ENCODE assay signal across 8 mouse cellular contexts in genomic region chr11:106158081-106158929, GRCm38 (mm10). TPM values are rescaled to one million over a fixed set of nuclear protein-coding genes. Genes with fewer than 3 reads are reported as not detected.
DNase-seq lines count a peak whose midpoint lies in the region; ATAC-seq and TF ChIP-seq lines count a peak whose summit lies in the region.

No protein-coding gene starts in this region.

- TF ChIP-seq POLR2A in heart, adult 2 months (IDR thresholded peaks at IDR 0.05; ENCODE audit: insufficient read depth, low read depth, low read length): no peak

- H3K4me2 ChIP-seq in forebrain, embryonic 13.5 days: peak overlapping the region; percentile 97

- ATAC-seq in forebrain, embryonic 13.5 days: no peak
- peak; percentile 45 for ATAC-seq in megakaryocyte progenitor cell, adult 5-6 weeks (replicated peaks; ENCODE audit: poor library complexity)

- peaks cover 3% of the 10 kb centered on the region for H3K4me1 ChIP-seq in heart, adult 2 months (ENCODE audit: control insufficient read depth, insufficient read depth, low read length)
- H3K4me1 ChIP-seq in ES-E14 (ENCODE audit: control insufficient read depth in 2 of 2, insufficient read depth in 2 of 2, low read length in 2 of 2, poor library complexity in 1 of 2): peaks cover 0 to 15% of the 10 kb centered on the region in 2 experiments; a peak in 2 of 4 replicates
- peaks cover 38% of the 10 kb centered on the region for H3K4me1 ChIP-seq in forebrain, embryonic 13.5 days

- peak; percentile 58 for TF ChIP-seq CTCF in heart, adult 2 months (IDR thresholded peaks at IDR 0.05)

- peak overlapping the region; percentile 28 for H3K9ac ChIP-seq in heart, adult 2 months (ENCODE audit: low read depth, low read length)
- no peak overlapping the region for H3K9ac ChIP-seq in ES-E14 (ENCODE audit: insufficient read depth, low read depth, low read length, poor library complexity, severe bottlenecking)
- peak overlapping the region; percentile 97 for H3K9ac ChIP-seq in forebrain, embryonic 13.5 days

- no peak overlapping the region for H3K27ac ChIP-seq in heart, adult 2 months
- H3K27ac ChIP-seq in ES-E14 (ENCODE audit: insufficient read depth, low read depth, low read length, poor library complexity, severe bottlenecking): no peak overlapping the region
- H3K27ac ChIP-seq in forebrain, embryonic 13.5 days: peak overlapping the region; percentile 99

- intact Hi-C loops in heart, adult 2 months (cut with DNase I): no loop called here

- H3K36me3 ChIP-seq in heart, adult 2 months (ENCODE audit: control insufficient read depth, insufficient read depth, low read length): no peaks in the 10 kb centered on the region
- peaks cover 22% of the 10 kb centered on the region; the same call in 1 of the 2 replicates for H3K36me3 ChIP-seq in ES-E14 (ENCODE audit: control insufficient read depth, insufficient read depth, low read length, poor library complexity, severe bottlenecking)
- H3K36me3 ChIP-seq in forebrain, embryonic 13.5 days (ENCODE audit: poor library complexity, severe bottlenecking): peaks cover 61% of the 10 kb centered on the region

- no peak for TF ChIP-seq EP300 in heart, adult 2 months (IDR thresholded peaks at IDR 0.05; ENCODE audit: insufficient read depth, low read depth, low read length)

- in situ Hi-C loops in ES-E14 (cut with MboI; ENCODE audit: low sequenced_read_pairs in 2 of 2, unreplicated experiment in 2 of 2): no loop called here

- H3K79me2 ChIP-seq in heart, adult 2 months (replicated peaks; ENCODE audit: control insufficient read depth, insufficient read depth, low read length): no peaks in the 10 kb centered on the region

- no peaks in the 10 kb centered on the region for H3K27me3 ChIP-seq in heart, adult 2 months (ENCODE audit: control insufficient read depth, insufficient read depth, low read length)
- H3K27me3 ChIP-seq in forebrain, embryonic 13.5 days: no peaks in the 10 kb centered on the region

- H3K9me3 ChIP-seq in ES-E14 (ENCODE audit: control insufficient read depth, insufficient read depth, low read depth, low read length): no peaks in the 10 kb centered on the region
- no peaks in the 10 kb centered on the region for H3K9me3 ChIP-seq in forebrain, embryonic 13.5 days (replicated peaks)

- no peak overlapping the region for H3K4me3 ChIP-seq in heart, adult 2 months
- peak overlapping the region; percentile 93 to 100; a peak in 2 of 4 replicates for H3K4me3 ChIP-seq in ES-E14 (ENCODE audit: insufficient read depth in 1 of 2, low read depth in 1 of 2, low read length in 2 of 2, poor library complexity in 1 of 2, severe bottlenecking in 1 of 2)
- H3K4me3 ChIP-seq in forebrain, embryonic 13.5 days: peak overlapping the region; percentile 85

- DNase-seq in heart, adult 2 months: no peak
- no peak for DNase-seq in heart, adult 9 months (ENCODE audit: low spot score in 2 of 2)
- no peak for DNase-seq in ES-E14 (ENCODE audit: low read depth, low spot score)
- peak; percentile 31 for DNase-seq in kidney, postnatal 14 days
- DNase-seq in thymus, adult 18-20 months: peak; percentile 55 to 77
- DNase-seq in frontal cortex, postnatal 36 days (ENCODE audit: low spot score in 2 of 2): no peak

- whole genome bisulfite sequencing in heart, adult 2 months: 49% methylated on average over 14 of the region's 14 CpGs
- WGBS in forebrain, embryonic 13.5 days: 54% methylated on average over 14 of the region's 14 CpGs

TF ChIP-seq in ES-E14, 5 proteins besides CTCF, POLR2A, EP300 and RAD21:
- TF ChIP-seq CHD2 (IDR thresholded peaks at IDR 0.05; ENCODE audit: low read depth, low read length) (no peak), HCFC1 (IDR thresholded peaks at IDR 0.05; ENCODE audit: borderline replicate concordance, insufficient read depth, low read length) (no peak), ZC3H11A (IDR thresholded peaks at IDR 0.05; ENCODE audit: borderline replicate concordance, low read depth, low read length) (no peak), ZNF384 (IDR thresholded peaks at IDR 0.05; ENCODE audit: low read depth, low read length) (no peak), MAFK (IDR thresholded peaks at IDR 0.05; ENCODE audit: insufficient read depth, low read depth, low read length) (no peak)

RNA-seq across cellular contexts. Expression of gene Gm10840, which starts 2.3 kb away (rescaled TPM):
- total RNA-seq in heart, adult 2 months (2021): not detected
- not detected in 2 replicates for polyA plus RNA-seq in heart, adult 2 months (2012; rRNA removed)
- not detected in 2 replicates for total RNA-seq in ES-E14 (2012; rRNA removed)
- not detected in 2 replicates for polyA plus RNA-seq in forebrain, embryonic 13.5 days (2015; fragmentation: Nextera tagmentation; extraction: Ambion mirVana)
- total RNA-seq in megakaryocyte progenitor cell, adult 5-6 weeks (2015): 2.6 and 4.4 TPM in 2 replicates
- total RNA-seq in megakaryocyte progenitor cell, adult 5-6 weeks (2017): not detected in 2 replicates

RNA-seq across cellular contexts. Expression of gene Limd2, which starts 2.4 kb away (rescaled TPM):
- total RNA-seq in heart, adult 2 months (2021): 1 to 10 TPM; 3.6 to 4.7 TPM
- polyA plus RNA-seq in heart, adult 2 months (2012; rRNA removed): 10.0 and 11.5 TPM in 2 replicates
- total RNA-seq in ES-E14 (2012; rRNA removed): 20.3 and 30.9 TPM in 2 replicates
- polyA plus RNA-seq in forebrain, embryonic 13.5 days (2015; fragmentation: Nextera tagmentation; extraction: Ambion mirVana): 253 and 279 TPM in 2 replicates
- 169 and 172 TPM in 2 replicates for total RNA-seq in megakaryocyte progenitor cell, adult 5-6 weeks (2015)
- total RNA-seq in megakaryocyte progenitor cell, adult 5-6 weeks (2017): 37.4 and 40.8 TPM in 2 replicates

RNA-seq across cellular contexts. Expression of gene Strada, which starts 43.7 kb away (rescaled TPM):
- 1 to 10 TPM; 6.2 to 7.0 TPM for total RNA-seq in heart, adult 2 months (2021)
- 16.9 and 21.8 TPM in 2 replicates for polyA plus RNA-seq in heart, adult 2 months (2012; rRNA removed)
- 14.5 and 24.0 TPM in 2 replicates for total RNA-seq in ES-E14 (2012; rRNA removed)
- 33.4 and 33.5 TPM in 2 replicates for polyA plus RNA-seq in forebrain, embryonic 13.5 days (2015; fragmentation: Nextera tagmentation; extraction: Ambion mirVana)
- 27.0 and 31.6 TPM in 2 replicates for total RNA-seq in megakaryocyte progenitor cell, adult 5-6 weeks (2015)
- total RNA-seq in megakaryocyte progenitor cell, adult 5-6 weeks (2017): 20.1 and 21.7 TPM in 2 replicates

RNA-seq across cellular contexts. Expression of gene Ccdc47, which starts 57.8 kb away (rescaled TPM):
- total RNA-seq in heart, adult 2 months (2021): 10 to 100 TPM; 78.1 to 82.2 TPM
- 23.7 and 47.4 TPM in 2 replicates for polyA plus RNA-seq in heart, adult 2 months (2012; rRNA removed)
- total RNA-seq in ES-E14 (2012; rRNA removed): 82.3 and 91.2 TPM in 2 replicates
- 78.6 and 83.9 TPM in 2 replicates for polyA plus RNA-seq in forebrain, embryonic 13.5 days (2015; fragmentation: Nextera tagmentation; extraction: Ambion mirVana)
- total RNA-seq in megakaryocyte progenitor cell, adult 5-6 weeks (2015): 41.7 and 51.3 TPM in 2 replicates
- total RNA-seq in megakaryocyte progenitor cell, adult 5-6 weeks (2017): 138 and 195 TPM in 2 replicates

RNA-seq across cellular contexts. Expression of gene Ddx42, which starts 58.4 kb away (rescaled TPM):
- 10 to 100 TPM; 23.5 to 27.5 TPM for total RNA-seq in heart, adult 2 months (2021)
- 6.0 and 11.9 TPM in 2 replicates for polyA plus RNA-seq in heart, adult 2 months (2012; rRNA removed)
- total RNA-seq in ES-E14 (2012; rRNA removed): 48.2 and 64.3 TPM in 2 replicates
- 93.0 and 102 TPM in 2 replicates for polyA plus RNA-seq in forebrain, embryonic 13.5 days (2015; fragmentation: Nextera tagmentation; extraction: Ambion mirVana)
- 39.8 and 47.9 TPM in 2 replicates for total RNA-seq in megakaryocyte progenitor cell, adult 5-6 weeks (2015)
- 68.8 and 101 TPM in 2 replicates for total RNA-seq in megakaryocyte progenitor cell, adult 5-6 weeks (2017)

Comparison
In these comparisons a context has a peak if more than half of its experiments do, and no peak if none do; other contexts are left out.
1. DNase-seq: peak in kidney, postnatal 14 days (single experiment) and thymus, adult 18-20 months (2 of 2); none in heart, adult 2 months (0 of 2), heart, adult 9 months (0 of 2), ES-E14 (single experiment) and frontal cortex, postnatal 36 days (0 of 2).